Mouse (Mus musculus): ENCODE measurements at regions not wholly inside any gene's neighbourhood (a gene's known extent, or its start where the extent isn't known, plus 50 kb on each side); places are given as distances from the start of the nearest gene placed in this dataset.

DNA sequence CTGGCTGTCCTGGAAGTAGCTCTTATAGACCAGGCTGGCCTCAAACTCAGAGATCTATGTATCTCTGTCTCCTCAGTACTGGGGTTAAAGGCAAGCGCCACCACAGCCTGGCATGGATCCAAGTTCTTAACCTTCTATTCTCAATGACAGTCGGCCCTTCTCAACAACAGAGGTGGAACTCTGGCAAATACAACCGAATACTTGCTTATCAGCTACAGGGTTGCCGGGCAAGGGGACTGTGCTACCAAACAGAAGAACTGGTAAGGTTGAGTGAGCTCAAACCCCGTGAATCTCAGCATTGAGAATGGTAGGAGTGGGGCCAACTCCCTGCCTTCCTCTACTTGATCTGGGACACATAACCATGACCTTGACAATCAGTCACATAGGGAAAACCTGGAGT is 75.2 kb upstream of the Osbpl8 start:
- no peak for TF ChIP-seq POLR2A (IDR thresholded peaks at IDR 0.05; ENCODE audit: low read depth, low read length)
- no peak for TF ChIP-seq CTCF (conservative IDR thresholded peaks at IDR 0.05; ENCODE audit: insufficient read depth, insufficient read length, low read depth, low read length)
